Mouse (Mus musculus) gastrocnemius, postnatal 14 days (tissue): Measurements from ENCODE around the gene Gm21915. TPM values are rescaled to one million over a fixed set of nuclear protein-coding genes. Genes with fewer than 3 reads are reported as not detected.

Experiments used
- DNase-seq: peaks from one replicate; pipeline ENCODE4 v3.0.0; 2021; ENCODE audit warnings: mixed read lengths
- intact Hi-C: fragments of 180-260 bp; cut with DNase I; formaldehyde crosslinking; loops from one replicate; pipeline ENCODE4 v1.15.1; 2025; ENCODE audit warnings: low total_unique reads
- total RNA-seq, 2 experiments: library from RNA; stranded (reverse); gene quantifications; 2 replicates each; pipeline ENCODE4 v1.2.3; 2021

Gm21915 gene
- total RNA-seq, 2 experiments from 2014 or later = not detected

GRCm38 (mm10) chr9:40651239-40651859, 19.1 kb upstream of the Gm21915 start:
- intact Hi-C loops = no loop called here
- DNase-seq = peak; percentile 9

GRCm38 (mm10) chr9:40652757-40653156, 17.7 kb upstream of the Gm21915 start:
- intact Hi-C loops = no loop called here
- DNase-seq = no peak

- intact Hi-C loops = no loop called here
- DNase-seq = no peak
These were observed 4.1 kb upstream of the Gm21915 start for GRCm38 (mm10) chr9:40666190-40666803.

- intact Hi-C loops = no loop called here
- peak; percentile 22 for DNase-seq
These were observed 1.0 kb downstream of the Gm21915 start for GRCm38 (mm10) chr9:40671323-40671930.

GRCm38 (mm10) chr9:40675203-40675958, 5.0 kb downstream of the Gm21915 start:
- intact Hi-C loops = no loop called here
- no peak for DNase-seq

- intact Hi-C loops = no loop called here
- no peak for DNase-seq
These were observed 8.2 kb downstream of the Gm21915 start for GRCm38 (mm10) chr9:40678653-40679052.

- DNase-seq = peak; percentile 37
- intact Hi-C loops = no loop called here
These were observed 15.5 kb downstream of the Gm21915 start, which contains the start of gene Clmp for GRCm38 (mm10) chr9:40685801-40686420. Gene Clmp (plus strand): TSS chr9:40685962.

- DNase-seq = peak; percentile 37
- intact Hi-C loops = no loop called here
These were observed 16.0 kb downstream of the Gm21915 start for GRCm38 (mm10) chr9:40686421-40686899.

GRCm38 (mm10) chr9:40687053-40687452, 16.6 kb downstream of the Gm21915 start:
- DNase-seq = no peak
- intact Hi-C loops = no loop called here

- intact Hi-C loops = no loop called here
These were observed 17.1 kb downstream of the Gm21915 start for GRCm38 (mm10) chr9:40687553-40687952.

GRCm38 (mm10) chr9:40690511-40690910, 20.1 kb downstream of the Gm21915 start:
- intact Hi-C loops = no loop called here
- no peak for DNase-seq

More at GRCm38 (mm10) chr9:40687553-40687952, 17.1 kb downstream of the Gm21915 start:
- DNase-seq = no peak

GRCm38 (mm10) chr9:40693026-40693425, 22.6 kb downstream of the Gm21915 start:
- intact Hi-C loops = no loop called here

GRCm38 (mm10) chr9:40693768-40694167, 23.4 kb downstream of the Gm21915 start:
- intact Hi-C loops = no loop called here
- DNase-seq = no peak

More at GRCm38 (mm10) chr9:40693026-40693425, 22.6 kb downstream of the Gm21915 start:
- no peak for DNase-seq

- no peak for DNase-seq
These were observed 23.9 kb downstream of the Gm21915 start for GRCm38 (mm10) chr9:40694284-40694683.

GRCm38 (mm10) chr9:40696086-40696485, 25.7 kb downstream of the Gm21915 start:
- no peak for DNase-seq
- intact Hi-C loops = no loop called here

More at GRCm38 (mm10) chr9:40694284-40694683, 23.9 kb downstream of the Gm21915 start:
- intact Hi-C loops = no loop called here

- no peak for DNase-seq
- intact Hi-C loops = no loop called here
These were observed 28.8 kb downstream of the Gm21915 start for GRCm38 (mm10) chr9:40699194-40699593.

GRCm38 (mm10) chr9:40700253-40700652, 29.8 kb downstream of the Gm21915 start:
- intact Hi-C loops = no loop called here
- DNase-seq = no peak

- no peak for DNase-seq
- intact Hi-C loops = no loop called here
These were observed 34.2 kb downstream of the Gm21915 start for GRCm38 (mm10) chr9:40704364-40705276.
